Mouse (Mus musculus): ENCODE results near the gene Bnip2. TPM values are rescaled to one million over a fixed set of nuclear protein-coding genes. Genes with fewer than 3 reads are reported as not detected.

The Bnip2 gene
- polyA plus RNA-seq (2012; rRNA removed) = 16.8 and 20.7 TPM in 2 replicates

- peak within 1 kb of the TSS; percentile 97 for H3K4me3 ChIP-seq (ENCODE audit: control insufficient read depth, low read depth, low read length)
- H3K27me3 ChIP-seq (ENCODE audit: control insufficient read depth, insufficient read depth, low read length) = no peaks in the 10 kb centered on the region
- peak within 1 kb of the TSS; percentile 92 for H3K27ac ChIP-seq (ENCODE audit: control insufficient read depth, insufficient read depth, low read depth, low read length)
- H3K4me1 ChIP-seq (ENCODE audit: control insufficient read depth, insufficient read depth, low read length) = peaks cover 4% of the 10 kb centered on the region; the same call in 1 of the 2 replicates
- TF ChIP-seq CTCF (IDR thresholded peaks at IDR 0.05; ENCODE audit: control insufficient read depth, insufficient read depth, insufficient replicate concordance, low read depth, low read length) (no peak; the same call in 1 of the 2 replicates), POLR2A (IDR thresholded peaks at IDR 0.05; ENCODE audit: control insufficient read depth, low read depth, low read length) (peak; percentile 63)
- no peaks in the 10 kb centered on the region for H3K36me3 ChIP-seq (ENCODE audit: control insufficient read depth, insufficient read depth, low read length)
These were observed at the start of gene Bnip2 for GRCm38 (mm10) chr9:69989303-69990121. TSS of gene Bnip2 (plus strand) at chr9:69989466.

GRCm38 (mm10) chr9:69940839-69941490, 48.3 kb upstream of the Bnip2 start:
- Histone ChIP-seq H3K27ac (ENCODE audit: control insufficient read depth, insufficient read depth, low read depth, low read length) (no peak overlapping the region), H3K36me3 (ENCODE audit: control insufficient read depth, insufficient read depth, low read length) (no peaks in the 10 kb centered on the region), H3K27me3 (ENCODE audit: control insufficient read depth, insufficient read depth, low read length) (no peaks in the 10 kb centered on the region), H3K4me1 (ENCODE audit: control insufficient read depth, insufficient read depth, low read length) (no peaks in the 10 kb centered on the region), H3K4me3 (ENCODE audit: control insufficient read depth, low read depth, low read length) (no peak overlapping the region)
- no peak for TF ChIP-seq POLR2A (IDR thresholded peaks at IDR 0.05; ENCODE audit: control insufficient read depth, low read depth, low read length)

- Histone ChIP-seq H3K4me1 (ENCODE audit: control insufficient read depth, insufficient read depth, low read length) (no peaks in the 10 kb centered on the region), H3K36me3 (ENCODE audit: control insufficient read depth, insufficient read depth, low read length) (no peaks in the 10 kb centered on the region), H3K27me3 (ENCODE audit: control insufficient read depth, insufficient read depth, low read length) (no peaks in the 10 kb centered on the region), H3K27ac (ENCODE audit: control insufficient read depth, insufficient read depth, low read depth, low read length) (no peak overlapping the region), H3K4me3 (ENCODE audit: control insufficient read depth, low read depth, low read length) (no peak overlapping the region)
- TF ChIP-seq CTCF (IDR thresholded peaks at IDR 0.05; ENCODE audit: control insufficient read depth, insufficient read depth, insufficient replicate concordance, low read depth, low read length) (no peak), POLR2A (IDR thresholded peaks at IDR 0.05; ENCODE audit: control insufficient read depth, low read depth, low read length) (no peak)
These were observed 47.7 kb upstream of the Bnip2 start for GRCm38 (mm10) chr9:69941556-69941955.

GRCm38 (mm10) chr9:69948964-69949363, 40.3 kb upstream of the Bnip2 start:
- Histone ChIP-seq H3K4me3 (ENCODE audit: control insufficient read depth, low read depth, low read length) (no peak overlapping the region), H3K36me3 (ENCODE audit: control insufficient read depth, insufficient read depth, low read length) (no peaks in the 10 kb centered on the region), H3K4me1 (ENCODE audit: control insufficient read depth, insufficient read depth, low read length) (no peaks in the 10 kb centered on the region), H3K27ac (ENCODE audit: control insufficient read depth, insufficient read depth, low read depth, low read length) (no peak overlapping the region), H3K27me3 (ENCODE audit: control insufficient read depth, insufficient read depth, low read length) (no peaks in the 10 kb centered on the region)
- TF ChIP-seq CTCF (IDR thresholded peaks at IDR 0.05; ENCODE audit: control insufficient read depth, insufficient read depth, insufficient replicate concordance, low read depth, low read length) (peak; percentile 96), POLR2A (IDR thresholded peaks at IDR 0.05; ENCODE audit: control insufficient read depth, low read depth, low read length) (no peak)

- H3K27ac ChIP-seq (ENCODE audit: control insufficient read depth, insufficient read depth, low read depth, low read length) = no peak overlapping the region
- no peaks in the 10 kb centered on the region for H3K4me1 ChIP-seq (ENCODE audit: control insufficient read depth, insufficient read depth, low read length)
- no peak overlapping the region for H3K4me3 ChIP-seq (ENCODE audit: control insufficient read depth, low read depth, low read length)
- no peaks in the 10 kb centered on the region for H3K27me3 ChIP-seq (ENCODE audit: control insufficient read depth, insufficient read depth, low read length)
- no peak for TF ChIP-seq CTCF (IDR thresholded peaks at IDR 0.05; ENCODE audit: control insufficient read depth, insufficient read depth, insufficient replicate concordance, low read depth, low read length)
- TF ChIP-seq POLR2A (IDR thresholded peaks at IDR 0.05; ENCODE audit: control insufficient read depth, low read depth, low read length) = no peak
- no peaks in the 10 kb centered on the region for H3K36me3 ChIP-seq (ENCODE audit: control insufficient read depth, insufficient read depth, low read length)
These were observed 39.6 kb upstream of the Bnip2 start for GRCm38 (mm10) chr9:69949641-69950040.

- TF ChIP-seq POLR2A (IDR thresholded peaks at IDR 0.05; ENCODE audit: control insufficient read depth, low read depth, low read length) (no peak), CTCF (IDR thresholded peaks at IDR 0.05; ENCODE audit: control insufficient read depth, insufficient read depth, insufficient replicate concordance, low read depth, low read length) (no peak)
- Histone ChIP-seq H3K27me3 (ENCODE audit: control insufficient read depth, insufficient read depth, low read length) (no peaks in the 10 kb centered on the region), H3K4me3 (ENCODE audit: control insufficient read depth, low read depth, low read length) (no peak overlapping the region), H3K36me3 (ENCODE audit: control insufficient read depth, insufficient read depth, low read length) (no peaks in the 10 kb centered on the region), H3K27ac (ENCODE audit: control insufficient read depth, insufficient read depth, low read depth, low read length) (no peak overlapping the region), H3K4me1 (ENCODE audit: control insufficient read depth, insufficient read depth, low read length) (no peaks in the 10 kb centered on the region)
These were observed 28.3 kb upstream of the Bnip2 start for GRCm38 (mm10) chr9:69961007-69961406.

- no peaks in the 10 kb centered on the region for H3K36me3 ChIP-seq (ENCODE audit: control insufficient read depth, insufficient read depth, low read length)
- H3K27me3 ChIP-seq (ENCODE audit: control insufficient read depth, insufficient read depth, low read length) = no peaks in the 10 kb centered on the region
- H3K4me3 ChIP-seq (ENCODE audit: control insufficient read depth, low read depth, low read length) = no peak overlapping the region
- H3K4me1 ChIP-seq (ENCODE audit: control insufficient read depth, insufficient read depth, low read length) = no peaks in the 10 kb centered on the region
- no peak overlapping the region for H3K27ac ChIP-seq (ENCODE audit: control insufficient read depth, insufficient read depth, low read depth, low read length)
- TF ChIP-seq POLR2A (IDR thresholded peaks at IDR 0.05; ENCODE audit: control insufficient read depth, low read depth, low read length) (no peak), CTCF (IDR thresholded peaks at IDR 0.05; ENCODE audit: control insufficient read depth, insufficient read depth, insufficient replicate concordance, low read depth, low read length) (no peak)
These were observed 24.9 kb upstream of the Bnip2 start for GRCm38 (mm10) chr9:69964370-69964769.

Measured in testis, adult 2 months (tissue).